Mouse (Mus musculus) CH12.LX (cell line): ENCODE data around the gene Slco1a1.

ENCODE experiments used
- BHLHE40 ChIP-seq: IDR thresholded peaks from 2 replicates; pipeline ENCODE4 v1.6.1; 2011; ENCODE audit warnings: mild to moderate bottlenecking, low read depth, low read length, improper control_type of control experiment
- CTCF ChIP-seq, 2 experiments: IDR thresholded peaks in 1 of 2; conservative IDR thresholded peaks in 1 of 2; 2 replicates each; pipeline ENCODE4 v1.5.1; 2011 to 2012; ENCODE audit warnings: low read depth in 2 of 2, low read length in 2 of 2, improper control_type of control experiment in 1 of 2, inconsistent platforms in 1 of 2, mild to moderate bottlenecking in 1 of 2, moderate library complexity in 1 of 2
- ELF1 ChIP-seq: IDR thresholded peaks from 2 replicates; pipeline ENCODE4 v1.6.1; 2014; ENCODE audit warnings: low read depth, mild to moderate bottlenecking, inconsistent platforms, low read length, improper control_type of control experiment
- ETS1 ChIP-seq: conservative IDR thresholded peaks from 2 replicates; pipeline ENCODE4 v1.6.1; 2012; ENCODE audit warnings: low read depth, mild to moderate bottlenecking, inconsistent platforms, low read length, improper control_type of control experiment, moderate library complexity
- KAT2A ChIP-seq: IDR thresholded peaks from 2 replicates; pipeline ENCODE4 v1.6.1; 2012; ENCODE audit warnings: low read length, improper control_type of control experiment, inconsistent platforms; ENCODE audit not compliant: insufficient replicate concordance
- MAFK ChIP-seq: IDR thresholded peaks from 2 replicates; pipeline ENCODE4 v1.6.1; 2011; ENCODE audit warnings: low read length, improper control_type of control experiment; ENCODE audit not compliant: insufficient replicate concordance
- MAX ChIP-seq: IDR thresholded peaks from 2 replicates; pipeline ENCODE4 v1.6.1; 2011; ENCODE audit warnings: low read length, improper control_type of control experiment
- MAZ ChIP-seq: IDR thresholded peaks from 2 replicates; pipeline ENCODE4 v1.6.1; 2012; ENCODE audit warnings: low read depth, mild to moderate bottlenecking, inconsistent platforms, low read length, improper control_type of control experiment, moderate library complexity
- MEF2A ChIP-seq: IDR thresholded peaks from 2 replicates; pipeline ENCODE4 v1.6.1; 2014; ENCODE audit warnings: low read depth, mild to moderate bottlenecking, inconsistent platforms, low read length, improper control_type of control experiment, borderline replicate concordance
- MXI1 ChIP-seq: IDR thresholded peaks from 2 replicates; pipeline ENCODE4 v1.6.1; 2011; ENCODE audit warnings: mild to moderate bottlenecking, low read depth, low read length, improper control_type of control experiment
- NELFE ChIP-seq: IDR thresholded peaks from 2 replicates; pipeline ENCODE4 v1.6.1; 2011; ENCODE audit warnings: low read depth, low read length, improper control_type of control experiment
- NRF1 ChIP-seq: IDR thresholded peaks from 2 replicates; pipeline ENCODE4 v1.6.1; 2014; ENCODE audit warnings: low read depth, mild to moderate bottlenecking, inconsistent platforms, low read length, improper control_type of control experiment, moderate library complexity
- POLR2A ChIP-seq: IDR thresholded peaks from 2 replicates; pipeline ENCODE4 v1.6.1; 2011; ENCODE audit warnings: low read depth, mild to moderate bottlenecking, improper control_type of control experiment, low read length
- TBP ChIP-seq: conservative IDR thresholded peaks from 2 replicates; pipeline ENCODE4 v1.6.1; 2011; ENCODE audit warnings: low read depth, low read length, improper control_type of control experiment

- TF ChIP-seq CTCF (conservative IDR thresholded peaks at IDR 0.05 in 1 of 2, IDR thresholded peaks at IDR 0.05 in 1 of 2; ENCODE audit: low read depth in 2 of 2, low read length in 2 of 2) (no peak), MXI1 (no peak), ELF1 (no peak), MEF2A (no peak), NELFE (no peak), MAFK (no peak), KAT2A (no peak), MAX (no peak), POLR2A (no peak), MAZ (no peak), NRF1 (no peak), ETS1 (no peak), BHLHE40 (no peak), TBP (no peak)
Measured at GRCm38 (mm10) chr6:141882581-141882980, 64.2 kb downstream of the Slco1a1 start.
